Mouse (Mus musculus): ENCODE results near the gene Rab11fip3.

GRCm38 (mm10) chr17:25945517-25946155 lies 123.7 kb downstream of the Rab11fip3 start:
- no peak for TF ChIP-seq CTCF (IDR thresholded peaks at IDR 0.05; ENCODE audit: control insufficient read depth, insufficient read depth, insufficient read length)
- TF ChIP-seq USF1 (IDR thresholded peaks at IDR 0.05; ENCODE audit: low read depth): no peak
- TF ChIP-seq CEBPB (IDR thresholded peaks at IDR 0.05; ENCODE audit: low read depth): no peak
- no peak for TF ChIP-seq MYOG (IDR thresholded peaks at IDR 0.05; ENCODE audit: control insufficient read depth, extremely low read depth, insufficient read length)
- no peak for TF ChIP-seq MAX (IDR thresholded peaks at IDR 0.05)
- no peak for TF ChIP-seq MYOD1 (IDR thresholded peaks at IDR 0.05; ENCODE audit: control insufficient read depth, insufficient read length, low read depth)
- TF ChIP-seq FOSL1 (IDR thresholded peaks at IDR 0.05; ENCODE audit: insufficient read depth, low read length, poor library complexity, severe bottlenecking): no peak
